Mouse (Mus musculus) testis, postnatal 14 days (tissue): ENCODE data around the gene Derl3.

ENCODE experiments used
- DNase-seq: peaks from one replicate; pipeline ENCODE4 v3.0.0; 2021; ENCODE audit warnings: low spot score

Gene Derl3

DNA sequence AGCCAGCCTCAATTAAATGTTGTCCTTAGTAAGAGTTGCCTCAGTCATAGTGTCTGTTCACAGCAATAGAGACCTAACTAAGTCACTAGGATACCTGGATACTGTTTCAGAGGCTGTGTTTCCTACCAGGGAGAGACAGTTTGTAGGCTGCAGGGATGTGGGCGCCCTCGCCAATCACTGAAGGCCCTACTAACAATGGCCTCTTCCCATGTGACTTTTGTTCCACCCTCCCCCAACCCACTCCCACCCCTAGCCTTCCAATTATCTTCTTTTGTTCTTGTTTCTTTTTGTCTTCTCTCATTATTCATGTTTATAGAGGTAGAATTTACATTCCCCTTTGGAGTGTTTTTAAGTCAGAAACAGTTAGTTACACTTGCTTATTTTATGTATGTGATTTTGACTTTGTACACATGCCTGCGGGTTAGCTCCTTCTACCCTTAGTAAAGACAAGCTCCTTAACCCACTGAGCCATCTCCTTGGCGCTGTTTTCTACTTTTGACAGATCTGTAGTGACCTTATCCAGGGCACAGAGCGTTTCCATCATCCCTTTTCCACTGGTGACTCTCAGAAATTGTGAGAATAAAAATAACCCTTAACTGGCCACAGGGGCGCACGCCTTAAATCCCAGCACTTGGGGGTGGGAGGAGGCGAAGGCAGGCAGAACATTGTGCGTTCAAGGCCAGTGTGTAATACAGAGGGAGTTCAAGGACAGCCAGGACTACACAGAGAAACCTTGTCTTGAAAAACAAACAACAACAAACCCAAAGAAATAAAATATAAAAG is 48.0 kb downstream of the Derl3 start:
- no peak for DNase-seq

DNA sequence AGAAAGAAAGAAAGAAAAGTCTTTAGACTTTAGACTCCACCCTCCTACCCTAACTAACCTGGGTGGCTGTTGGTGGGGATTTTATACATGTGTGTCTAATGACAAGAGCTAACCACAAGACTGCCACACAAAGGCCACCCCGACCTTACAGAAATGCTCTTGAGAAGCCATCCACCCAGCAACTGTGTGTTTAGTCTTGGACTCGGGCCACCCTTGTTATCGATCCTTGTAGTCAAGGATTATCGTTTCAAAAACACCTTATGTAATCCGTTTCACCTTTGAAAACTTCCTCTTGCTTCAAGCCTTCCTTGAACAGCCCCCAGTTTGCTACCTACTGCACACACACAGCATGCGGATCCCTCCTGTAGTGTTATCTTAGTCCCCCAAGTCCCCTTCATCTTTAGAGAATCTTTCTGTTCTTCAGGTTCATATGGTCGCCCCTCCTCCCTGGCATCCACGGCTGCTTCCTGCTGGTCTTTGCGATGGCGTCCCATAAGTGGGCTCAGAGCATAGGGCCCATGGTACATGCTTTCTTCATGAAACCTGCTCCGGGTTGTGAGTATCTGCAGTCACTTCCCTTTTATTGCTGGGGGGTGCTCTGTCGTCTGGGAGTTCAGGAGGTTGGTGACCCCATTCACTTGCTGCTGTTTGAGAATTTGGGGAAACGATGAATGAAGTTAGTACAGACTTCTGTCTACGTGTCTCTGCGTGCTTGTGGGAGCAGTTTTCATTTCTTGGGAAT is 49.7 kb downstream of the Derl3 start, which contains the start of gene Vpreb3:
Vpreb3 (plus strand) TSS at position 322 of the 742 bp plus-strand sequence.
- no peak for DNase-seq

DNA sequence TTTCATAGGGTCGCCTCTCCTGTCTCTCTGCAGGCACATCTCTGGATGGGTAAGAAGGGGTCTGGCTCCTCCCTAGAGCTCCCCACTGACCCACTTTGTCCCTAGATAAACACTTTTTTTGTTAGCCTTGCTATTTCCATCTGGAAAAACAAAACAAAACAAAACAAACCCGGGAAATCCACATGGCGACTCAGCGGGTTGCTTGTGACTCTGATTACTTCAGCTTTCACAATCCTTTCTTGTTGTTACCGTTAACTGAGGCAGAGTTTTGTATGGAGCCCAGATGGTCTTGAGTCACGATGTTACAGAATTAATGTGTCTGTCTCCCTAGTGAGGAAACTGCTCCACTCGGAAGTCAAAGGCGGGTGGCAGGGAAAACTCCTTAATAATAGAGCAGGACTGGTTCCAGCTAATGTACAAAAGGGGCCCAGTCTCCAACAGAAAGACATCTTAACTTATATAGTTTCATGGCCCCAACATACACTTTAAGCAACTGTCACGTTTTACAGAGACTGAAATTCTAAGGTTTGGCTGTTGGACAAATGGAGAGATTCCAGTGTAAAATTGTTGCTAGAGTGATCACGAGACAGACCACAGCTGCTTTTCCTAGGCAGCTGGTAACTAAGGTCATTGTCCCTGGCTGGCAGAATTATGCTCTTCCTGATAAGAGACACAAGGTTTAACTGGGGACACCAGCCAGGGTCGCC is 51.0 kb downstream of the Derl3 start:
- DNase-seq = no peak

DNA sequence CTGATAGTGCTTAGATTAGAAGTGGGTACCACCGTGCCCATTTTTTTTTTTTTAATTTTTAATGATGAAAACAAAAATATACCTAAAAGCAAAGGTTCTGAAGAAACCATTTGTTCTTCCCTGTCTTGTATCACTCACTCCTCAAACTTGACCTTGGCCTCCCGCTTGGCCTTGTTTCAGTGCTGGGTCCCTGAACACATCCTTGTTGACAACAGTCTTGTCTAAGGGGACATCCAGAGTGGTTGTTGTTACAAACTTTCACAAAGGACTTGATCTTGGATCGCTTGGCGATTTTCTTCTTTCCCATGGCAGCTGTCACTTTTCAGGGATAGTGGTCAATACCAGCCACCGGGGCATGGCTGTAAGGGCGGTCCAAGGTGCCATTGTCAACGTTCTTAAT is 52.0 kb downstream of the Derl3 start:
- DNase-seq = peak; percentile 62
